Mouse (Mus musculus): Measurements from ENCODE around the gene Ccdc85b. TPM values are rescaled to one million over a fixed set of nuclear protein-coding genes. Genes with fewer than 3 reads are reported as not detected.

The Ccdc85b gene
- total RNA-seq, 1 experiment, result 5.4 TPM

DNA sequence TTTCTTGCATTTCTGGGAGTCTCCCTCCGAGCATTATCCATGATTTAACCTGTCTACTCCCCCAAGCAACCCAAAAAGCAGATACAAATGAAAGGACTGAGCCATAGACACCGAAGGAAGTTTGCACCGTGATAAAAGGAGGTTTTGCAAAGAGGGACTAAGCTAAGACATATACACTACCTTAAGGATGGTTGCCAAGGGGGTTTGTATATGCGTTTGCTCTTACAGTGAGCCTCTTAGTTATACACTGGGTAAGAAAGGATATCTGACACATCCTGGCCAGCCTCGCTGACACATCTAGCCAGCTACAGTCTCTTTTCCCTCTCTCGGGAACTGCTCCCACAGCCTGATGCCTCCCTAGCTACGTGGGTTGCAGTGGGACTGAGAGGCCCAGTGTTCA is 23.7 kb downstream of the Ccdc85b start:
- H3K4me3 ChIP-seq (ENCODE audit: insufficient read depth in 1 of 2, low read depth in 1 of 2, low read length in 2 of 2, poor library complexity in 1 of 2, severe bottlenecking in 1 of 2), result no peak overlapping the region; a peak in 1 of 4 replicates
- no peak overlapping the region; the same call in 1 of the 2 replicates for H3K9ac ChIP-seq (ENCODE audit: insufficient read depth, low read depth, low read length, poor library complexity, severe bottlenecking)
- H3K27ac ChIP-seq (ENCODE audit: insufficient read depth, low read depth, low read length, poor library complexity, severe bottlenecking), result no peak overlapping the region
- no peaks in the 10 kb centered on the region for H3K36me3 ChIP-seq (ENCODE audit: control insufficient read depth, insufficient read depth, low read length, poor library complexity, severe bottlenecking)
- peaks cover 3 to 8% of the 10 kb centered on the region in 2 experiments; a peak in 3 of 4 replicates for H3K4me1 ChIP-seq (ENCODE audit: control insufficient read depth in 2 of 2, insufficient read depth in 2 of 2, low read length in 2 of 2, poor library complexity in 1 of 2)
- TF ChIP-seq CHD2 (IDR thresholded peaks at IDR 0.05; ENCODE audit: low read depth, low read length) (no peak), MAFK (IDR thresholded peaks at IDR 0.05; ENCODE audit: insufficient read depth, low read depth, low read length) (no peak), ZC3H11A (IDR thresholded peaks at IDR 0.05; ENCODE audit: borderline replicate concordance, low read depth, low read length) (no peak), HCFC1 (IDR thresholded peaks at IDR 0.05; ENCODE audit: borderline replicate concordance, insufficient read depth, low read length) (no peak), ZNF384 (IDR thresholded peaks at IDR 0.05; ENCODE audit: low read depth, low read length) (no peak)
- no peak for DNase-seq (ENCODE audit: low read depth, low spot score)
- in situ Hi-C loops (cut with MboI; ENCODE audit: low sequenced_read_pairs in 2 of 2, unreplicated experiment in 2 of 2), result no loop called here
- H3K9me3 ChIP-seq (ENCODE audit: control insufficient read depth, insufficient read depth, low read depth, low read length), result no peaks in the 10 kb centered on the region

- TF ChIP-seq MAFK (IDR thresholded peaks at IDR 0.05; ENCODE audit: insufficient read depth, low read depth, low read length), result no peak
- no peak for TF ChIP-seq HCFC1 (IDR thresholded peaks at IDR 0.05; ENCODE audit: borderline replicate concordance, insufficient read depth, low read length)
- no peak for TF ChIP-seq CHD2 (IDR thresholded peaks at IDR 0.05; ENCODE audit: low read depth, low read length)
- TF ChIP-seq ZNF384 (IDR thresholded peaks at IDR 0.05; ENCODE audit: low read depth, low read length), result no peak
- no peak for TF ChIP-seq ZC3H11A (IDR thresholded peaks at IDR 0.05; ENCODE audit: borderline replicate concordance, low read depth, low read length)
- Histone ChIP-seq H3K4me3 (ENCODE audit: insufficient read depth in 1 of 2, low read depth in 1 of 2, low read length in 2 of 2, poor library complexity in 1 of 2, severe bottlenecking in 1 of 2) (peak overlapping the region; percentile 44 to 53), H3K9me3 (ENCODE audit: control insufficient read depth, insufficient read depth, low read depth, low read length) (no peaks in the 10 kb centered on the region), H3K36me3 (ENCODE audit: control insufficient read depth, insufficient read depth, low read length, poor library complexity, severe bottlenecking) (no peaks in the 10 kb centered on the region), H3K27ac (ENCODE audit: insufficient read depth, low read depth, low read length, poor library complexity, severe bottlenecking) (no peak overlapping the region), H3K9ac (ENCODE audit: insufficient read depth, low read depth, low read length, poor library complexity, severe bottlenecking) (peak overlapping the region; percentile 55), H3K4me1 (ENCODE audit: control insufficient read depth in 2 of 2, insufficient read depth in 2 of 2, low read length in 2 of 2, poor library complexity in 1 of 2) (peaks cover 3 to 8% of the 10 kb centered on the region in 2 experiments; a peak in 3 of 4 replicates)
- no peak for DNase-seq (ENCODE audit: low read depth, low spot score)
- in situ Hi-C loops (cut with MboI; ENCODE audit: low sequenced_read_pairs in 2 of 2, unreplicated experiment in 2 of 2), result no loop called here
Observed at GRCm38 (mm10) chr19:5432992-5433852, 24.5 kb downstream of the Ccdc85b start.

GRCm38 (mm10) chr19:5431911-5432464 is 25.7 kb downstream of the Ccdc85b start:
- H3K9ac ChIP-seq (ENCODE audit: insufficient read depth, low read depth, low read length, poor library complexity, severe bottlenecking), result no peak overlapping the region
- in situ Hi-C loops (cut with MboI; ENCODE audit: low sequenced_read_pairs in 2 of 2, unreplicated experiment in 2 of 2), result no loop called here
- H3K27ac ChIP-seq (ENCODE audit: insufficient read depth, low read depth, low read length, poor library complexity, severe bottlenecking), result no peak overlapping the region
- no peaks in the 10 kb centered on the region for H3K9me3 ChIP-seq (ENCODE audit: control insufficient read depth, insufficient read depth, low read depth, low read length)
- H3K36me3 ChIP-seq (ENCODE audit: control insufficient read depth, insufficient read depth, low read length, poor library complexity, severe bottlenecking), result 0 out of 2 replicates have a peak, but pooled peaks cover 3% of the 10 kb centered on the region
- no peak for TF ChIP-seq CHD2 (IDR thresholded peaks at IDR 0.05; ENCODE audit: low read depth, low read length)
- no peak for TF ChIP-seq ZC3H11A (IDR thresholded peaks at IDR 0.05; ENCODE audit: borderline replicate concordance, low read depth, low read length)
- no peak for TF ChIP-seq ZNF384 (IDR thresholded peaks at IDR 0.05; ENCODE audit: low read depth, low read length)
- TF ChIP-seq HCFC1 (IDR thresholded peaks at IDR 0.05; ENCODE audit: borderline replicate concordance, insufficient read depth, low read length), result no peak
- TF ChIP-seq MAFK (IDR thresholded peaks at IDR 0.05; ENCODE audit: insufficient read depth, low read depth, low read length), result no peak
- peaks cover 3 to 6% of the 10 kb centered on the region in 2 experiments; a peak in 3 of 4 replicates for H3K4me1 ChIP-seq (ENCODE audit: control insufficient read depth in 2 of 2, insufficient read depth in 2 of 2, low read length in 2 of 2, poor library complexity in 1 of 2)
- no peak overlapping the region for H3K4me3 ChIP-seq (ENCODE audit: insufficient read depth in 1 of 2, low read depth in 1 of 2, low read length in 2 of 2, poor library complexity in 1 of 2, severe bottlenecking in 1 of 2)
- no peak for DNase-seq (ENCODE audit: low read depth, low spot score)

DNA sequence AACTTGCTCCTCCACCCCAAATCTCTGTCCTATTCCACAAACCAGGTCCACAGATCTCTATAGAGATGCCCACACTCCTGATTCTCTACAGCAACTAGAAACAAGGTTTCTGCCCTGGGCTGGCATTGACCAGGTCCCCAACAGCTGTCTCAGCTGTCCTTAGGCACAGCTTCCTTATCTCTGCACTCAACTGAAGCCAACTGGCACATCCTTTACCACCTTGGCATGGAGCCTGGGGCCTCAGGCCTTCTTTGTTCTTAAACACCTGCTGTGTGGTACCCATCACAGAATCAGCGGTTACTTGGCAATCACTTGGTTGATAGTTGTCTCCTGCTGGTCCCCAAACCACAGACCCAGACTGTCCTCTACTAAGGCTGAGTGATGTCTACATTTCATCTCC is 27.3 kb downstream of the Ccdc85b start:
- no peak for TF ChIP-seq CHD2 (IDR thresholded peaks at IDR 0.05; ENCODE audit: low read depth, low read length)
- no peak for TF ChIP-seq ZC3H11A (IDR thresholded peaks at IDR 0.05; ENCODE audit: borderline replicate concordance, low read depth, low read length)
- no peak for TF ChIP-seq ZNF384 (IDR thresholded peaks at IDR 0.05; ENCODE audit: low read depth, low read length)
- TF ChIP-seq MAFK (IDR thresholded peaks at IDR 0.05; ENCODE audit: insufficient read depth, low read depth, low read length), result no peak
- TF ChIP-seq HCFC1 (IDR thresholded peaks at IDR 0.05; ENCODE audit: borderline replicate concordance, insufficient read depth, low read length), result no peak
- in situ Hi-C loops (cut with MboI; ENCODE audit: low sequenced_read_pairs in 2 of 2, unreplicated experiment in 2 of 2), result no loop called here

More for the DNA sequence above, 27.3 kb downstream of the Ccdc85b start:
- H3K9me3 ChIP-seq (ENCODE audit: control insufficient read depth, insufficient read depth, low read depth, low read length), result no peaks in the 10 kb centered on the region
- no peak for DNase-seq (ENCODE audit: low read depth, low spot score)
- no peak overlapping the region for H3K9ac ChIP-seq (ENCODE audit: insufficient read depth, low read depth, low read length, poor library complexity, severe bottlenecking)
- H3K4me3 ChIP-seq (ENCODE audit: insufficient read depth in 1 of 2, low read depth in 1 of 2, low read length in 2 of 2, poor library complexity in 1 of 2, severe bottlenecking in 1 of 2), result no peak overlapping the region
- no peak overlapping the region for H3K27ac ChIP-seq (ENCODE audit: insufficient read depth, low read depth, low read length, poor library complexity, severe bottlenecking)
- H3K4me1 ChIP-seq (ENCODE audit: control insufficient read depth in 2 of 2, insufficient read depth in 2 of 2, low read length in 2 of 2, poor library complexity in 1 of 2), result peaks cover 3 to 17% of the 10 kb centered on the region in 2 experiments
- peaks cover 12% of the 10 kb centered on the region; the same call in 1 of the 2 replicates for H3K36me3 ChIP-seq (ENCODE audit: control insufficient read depth, insufficient read depth, low read length, poor library complexity, severe bottlenecking)
